Mouse (Mus musculus) ES-Bruce4 (cell line): ENCODE results near the gene Nhlrc4.

Experiments used
- CTCF ChIP-seq: IDR thresholded peaks from one replicate; pipeline ENCODE4 v1.8.1; 2011; ENCODE audit warnings: low read depth, low read length
- POLR2A ChIP-seq: IDR thresholded peaks from one replicate; pipeline ENCODE4 v1.8.1; 2011; ENCODE audit warnings: low read length; ENCODE audit not compliant: insufficient read depth

DNA sequence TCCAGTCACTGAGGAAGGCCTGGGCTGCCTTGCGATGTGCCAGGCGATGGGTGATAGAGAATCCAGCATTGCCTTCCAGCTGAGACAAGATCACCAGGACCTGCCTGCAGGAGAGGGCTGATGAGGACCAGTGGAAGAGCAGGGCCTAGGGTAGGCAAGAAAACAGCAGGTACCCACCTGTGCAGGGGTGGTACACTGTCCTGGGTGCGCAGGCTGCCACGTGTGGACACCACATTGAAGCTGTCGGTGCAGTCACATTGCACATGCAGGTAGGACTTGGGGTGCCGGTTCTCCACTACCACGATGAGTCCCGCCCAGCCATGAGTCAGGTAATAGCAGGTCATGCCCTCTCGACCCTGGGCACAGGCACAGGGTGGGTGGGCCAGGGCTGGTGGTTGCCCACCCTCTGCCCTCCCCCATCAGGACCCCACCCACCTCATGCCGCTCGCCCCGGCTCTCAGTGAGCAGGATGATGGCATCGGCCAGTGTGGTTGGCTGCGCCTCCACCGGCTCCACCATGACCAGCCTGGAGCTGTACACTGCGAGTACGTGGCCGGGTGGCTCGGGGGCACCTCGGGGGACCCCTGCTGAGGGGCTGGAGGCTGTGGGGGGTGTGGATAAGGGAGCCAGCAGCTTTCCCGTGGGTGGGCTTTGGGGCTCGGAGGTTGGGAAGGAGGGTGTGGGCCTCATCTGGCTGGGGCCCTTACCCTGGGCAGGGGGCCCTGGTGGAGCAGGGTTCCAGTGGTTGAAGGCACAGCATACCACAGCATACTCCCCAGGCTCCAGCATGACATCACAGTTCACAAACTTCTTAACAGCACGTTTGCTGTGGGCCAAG is 15.1 kb upstream of the Nhlrc4 start:
- TF ChIP-seq CTCF (no peak), POLR2A (no peak)
